Mouse (Mus musculus) WW6 (cell line): ENCODE data around the gene Tmub2.

Experiments used
- DNase-seq: peaks from one replicate; pipeline ENCODE4 v3.0.0-alpha.2; 2013; ENCODE audit warnings: low read depth, low spot score

Tmub2 gene

GRCm38 (mm10) chr11:102327250-102327649 lies 42.5 kb downstream of the Tmub2 start:
- no peak for DNase-seq

DNA sequence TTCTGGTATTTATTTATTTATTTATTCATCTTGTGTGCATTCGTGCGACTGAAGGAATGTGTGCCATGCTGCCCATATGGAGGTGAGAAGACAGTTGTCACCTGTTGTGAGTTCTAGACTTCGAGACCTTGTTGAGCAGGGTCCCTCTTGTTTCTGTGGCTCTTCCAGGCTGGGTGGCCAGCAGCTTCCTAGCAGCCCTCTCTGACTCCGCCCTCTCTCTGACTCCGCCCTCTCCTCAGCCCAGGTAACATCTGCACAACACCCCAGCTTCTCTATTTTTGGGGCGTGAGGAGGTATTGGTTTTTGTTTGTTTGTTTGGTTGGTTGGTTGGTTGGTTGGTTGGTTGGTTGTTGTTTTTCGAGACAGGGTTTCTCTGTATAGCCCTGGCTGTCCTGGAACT lies 43.1 kb downstream of the Tmub2 start:
- DNase-seq, result no peak

- DNase-seq, result no peak
Measured at GRCm38 (mm10) chr11:102329518-102329917, 44.8 kb downstream of the Tmub2 start.

- DNase-seq, result no peak
Measured at GRCm38 (mm10) chr11:102330039-102330438, 45.3 kb downstream of the Tmub2 start.

DNA sequence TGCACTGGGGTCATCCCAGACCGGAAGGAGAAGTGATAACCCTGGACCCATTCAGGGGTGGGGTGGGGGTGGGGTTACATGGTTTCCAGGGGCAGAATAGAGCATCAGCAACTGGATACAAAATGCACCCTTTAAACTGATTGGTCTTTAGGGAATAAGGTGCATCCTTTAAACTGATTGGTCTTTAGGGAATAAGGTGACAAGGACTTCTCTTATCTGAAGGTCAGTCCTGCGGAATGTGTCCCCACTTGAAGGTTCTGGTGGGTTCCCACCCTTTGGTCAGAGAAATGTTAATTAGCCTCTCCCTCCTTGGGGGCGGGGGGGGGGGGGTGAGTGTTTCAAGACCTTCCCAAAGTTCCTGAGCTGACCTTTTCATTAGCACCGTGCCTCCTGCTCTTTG lies 47.1 kb downstream of the Tmub2 start:
- DNase-seq, result no peak

DNA sequence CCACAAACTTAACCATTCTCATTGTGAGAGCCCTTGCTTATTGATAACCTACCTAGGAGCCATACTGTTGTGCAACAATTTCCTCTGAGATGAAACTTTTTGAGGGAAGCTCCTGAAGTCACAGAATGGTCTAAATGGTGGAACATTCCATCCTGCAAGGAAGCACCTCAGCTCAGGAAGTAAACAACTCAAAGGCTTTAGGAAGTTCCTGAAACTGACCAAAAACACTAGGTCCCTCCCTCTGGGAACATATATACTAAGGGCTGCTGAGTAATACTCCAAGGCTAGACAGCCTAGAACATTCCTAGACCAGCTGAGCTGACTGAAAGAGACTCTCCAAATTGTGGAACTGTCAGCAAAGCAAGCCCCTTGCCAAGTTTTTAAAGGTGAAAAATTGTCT lies 48.3 kb downstream of the Tmub2 start:
- DNase-seq, result no peak

- no peak for DNase-seq
Measured at GRCm38 (mm10) chr11:102334010-102334409, 49.3 kb downstream of the Tmub2 start.

GRCm38 (mm10) chr11:102334973-102335700 lies 50.4 kb downstream of the Tmub2 start:
- no peak for DNase-seq

DNA sequence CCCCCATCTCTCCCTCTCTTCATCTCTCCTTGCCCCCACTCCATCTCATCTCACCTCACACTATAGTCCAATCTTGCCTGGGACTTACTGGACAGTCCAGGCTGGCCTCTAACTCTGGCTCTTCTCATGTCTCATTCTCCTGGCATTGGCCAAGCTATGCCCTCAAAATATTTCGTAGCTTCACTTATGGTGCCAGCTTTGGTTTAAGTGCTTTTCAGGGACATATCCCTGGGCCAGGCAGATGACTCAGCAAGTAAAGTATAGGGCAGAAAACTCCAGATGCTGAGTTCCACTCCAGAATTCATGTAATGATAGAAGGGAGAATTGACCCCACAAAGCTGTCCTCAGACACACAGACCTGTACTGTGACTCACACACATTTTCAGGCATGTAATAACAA lies 51.5 kb downstream of the Tmub2 start:
- no peak for DNase-seq

DNA sequence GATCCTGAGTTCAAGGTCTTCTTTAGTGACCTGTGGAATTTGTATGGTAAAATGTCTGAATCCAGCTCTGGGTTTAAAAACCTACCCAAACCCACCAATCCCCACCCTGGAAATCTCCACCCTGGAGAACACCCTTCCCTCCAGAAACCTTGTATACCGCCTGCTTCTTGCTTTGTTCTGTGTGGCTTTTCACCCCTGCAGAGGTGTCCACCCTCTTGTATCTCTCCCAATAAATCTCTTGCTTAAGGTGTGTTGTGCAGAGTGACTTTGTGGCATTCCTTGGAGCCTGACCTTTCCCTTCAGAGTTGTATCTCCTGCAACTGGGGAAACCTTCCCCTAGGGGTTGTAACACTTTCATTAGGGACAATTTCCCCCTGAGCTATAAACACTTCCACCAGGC lies 53.2 kb downstream of the Tmub2 start:
- DNase-seq, result no peak

DNA sequence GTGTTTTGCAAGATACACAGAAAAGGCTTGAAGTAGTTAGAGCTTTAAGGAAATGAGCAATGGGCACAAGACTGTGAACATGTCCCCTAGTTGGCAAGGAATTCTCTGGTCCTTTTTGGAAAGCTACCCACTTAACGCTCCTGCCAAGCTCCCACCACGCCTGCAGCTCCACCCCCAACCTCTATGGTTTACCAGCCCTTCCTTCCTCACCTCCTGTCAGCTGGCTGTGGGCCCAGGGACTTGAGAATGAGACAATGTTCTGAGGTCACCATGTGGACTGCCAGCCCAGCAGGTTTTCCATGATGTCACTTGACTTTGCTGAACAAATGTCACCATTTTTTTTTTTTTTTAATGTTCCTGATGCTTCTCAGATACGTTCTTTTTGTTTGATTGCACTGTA lies 53.8 kb downstream of the Tmub2 start:
- DNase-seq, result no peak
